Mouse (Mus musculus) heart, embryonic 11.5 days (tissue): ENCODE measurements at regions not wholly inside any gene's neighbourhood (a gene's known extent, or its start where the extent isn't known, plus 50 kb on each side); places are given as distances from the start of the nearest gene placed in this dataset.

ENCODE experiments used
- ATAC-seq: fragments of 200-750 bp; cut with Nextera tagmentation; replicated peaks from 2 replicates; pipeline ENCODE4 v1.8.0; 2017; ENCODE audit warnings: moderate library complexity; ENCODE audit not compliant: insufficient number of reproducible peaks, low FRiP score, low TSS enrichment
- H3K27ac ChIP-seq: fragments of 300-500 bp; sonication (generic); 2 replicates; pipeline ENCODE4 v1.5.1; 2014; ENCODE audit warnings: mild to moderate bottlenecking, low read depth, low read length
- H3K27me3 ChIP-seq: fragments of 300-500 bp; sonication (generic); 2 replicates; pipeline ENCODE4 v1.6.1; 2014; ENCODE audit warnings: mild to moderate bottlenecking, low read length, mixed read lengths; ENCODE audit not compliant: control insufficient read depth, insufficient read depth
- H3K36me3 ChIP-seq: fragments of 300-500 bp; sonication (generic); 2 replicates; pipeline ENCODE4 v1.6.1; 2014; ENCODE audit warnings: mild to moderate bottlenecking, low read length, moderate library complexity, mixed read lengths; ENCODE audit not compliant: control insufficient read depth, insufficient read depth
- H3K4me1 ChIP-seq: fragments of 300-500 bp; sonication (generic); 2 replicates; pipeline ENCODE4 v1.6.1; 2014; ENCODE audit warnings: low read length; ENCODE audit not compliant: control insufficient read depth, insufficient read depth
- H3K4me2 ChIP-seq: fragments of 300-500 bp; sonication (generic); 2 replicates; pipeline ENCODE4 v1.6.1; 2014; ENCODE audit warnings: mild to moderate bottlenecking, moderate library complexity
- H3K4me3 ChIP-seq: fragments of 300-500 bp; sonication (generic); 2 replicates; pipeline ENCODE4 v1.5.1; 2014; ENCODE audit warnings: low read depth, low read length
- H3K9ac ChIP-seq: fragments of 300-500 bp; sonication (generic); 2 replicates; pipeline ENCODE4 v1.6.1; 2014; ENCODE audit warnings: mild to moderate bottlenecking, low read depth, low read length, moderate library complexity
- H3K9me3 ChIP-seq: fragments of 300-500 bp; sonication (generic); replicated peaks from 2 replicates; pipeline ENCODE4 v1.6.1; 2016; ENCODE audit warnings: low read length; ENCODE audit not compliant: control insufficient read depth
- whole genome bisulfite sequencing: fragments of 180-500 bp; shearing (Covaris S2); extraction: QIAGEN DNeasy Blood & Tissue Kit; methylation state at CpG from one replicate; pipeline ENCODE4 v1.1.7; 2014; ENCODE audit not compliant: insufficient replicate concordance; 5-methylcytosine and 5-hydroxymethylcytosine counted together

- no peak for ATAC-seq
Observed at GRCm38 (mm10) chr1:193564225-193564624, 194.1 kb upstream of the Camk1g start.

DNA sequence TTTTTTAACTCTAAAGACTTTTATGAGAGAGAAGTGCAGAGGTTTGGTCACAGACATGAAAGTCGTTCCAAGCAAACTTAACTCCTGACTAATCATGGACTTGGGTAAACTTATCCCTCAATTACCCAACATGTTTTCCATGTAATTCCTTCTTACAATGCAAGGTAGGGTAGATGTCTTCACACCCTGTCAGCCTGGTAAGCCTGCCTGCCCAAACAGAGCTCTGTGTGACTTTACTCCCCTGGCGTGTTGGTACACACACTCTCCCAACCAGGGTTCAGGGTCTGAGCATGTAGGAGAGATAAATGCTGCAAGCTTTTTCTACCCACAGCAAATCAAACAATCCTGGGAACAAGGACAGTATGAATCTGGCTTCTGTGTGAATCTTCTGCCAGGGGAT, 192.1 kb upstream of the Camk1g start:
- ATAC-seq = no peak
- peaks cover 4% of the 10 kb centered on the region; the same call in 1 of the 2 replicates for H3K4me1 ChIP-seq
- no peak overlapping the region for H3K4me3 ChIP-seq
- H3K4me2 ChIP-seq = no peak overlapping the region
- no peaks in the 10 kb centered on the region for H3K9me3 ChIP-seq
- H3K9ac ChIP-seq = no peak overlapping the region
- WGBS = 80% methylated on average over 2 of the region's 2 CpGs
- H3K27ac ChIP-seq = no peak overlapping the region
- no peaks in the 10 kb centered on the region for H3K27me3 ChIP-seq
- H3K36me3 ChIP-seq = no peaks in the 10 kb centered on the region

More at GRCm38 (mm10) chr1:193564225-193564624, 194.1 kb upstream of the Camk1g start:
- Histone ChIP-seq H3K4me1 (no peaks in the 10 kb centered on the region), H3K36me3 (no peaks in the 10 kb centered on the region), H3K9me3 (no peaks in the 10 kb centered on the region), H3K27ac (no peak overlapping the region), H3K27me3 (no peaks in the 10 kb centered on the region), H3K9ac (no peak overlapping the region), H3K4me3 (no peak overlapping the region), H3K4me2 (no peak overlapping the region)
- WGBS = 74% methylated on average over 3 of the region's 3 CpGs

DNA sequence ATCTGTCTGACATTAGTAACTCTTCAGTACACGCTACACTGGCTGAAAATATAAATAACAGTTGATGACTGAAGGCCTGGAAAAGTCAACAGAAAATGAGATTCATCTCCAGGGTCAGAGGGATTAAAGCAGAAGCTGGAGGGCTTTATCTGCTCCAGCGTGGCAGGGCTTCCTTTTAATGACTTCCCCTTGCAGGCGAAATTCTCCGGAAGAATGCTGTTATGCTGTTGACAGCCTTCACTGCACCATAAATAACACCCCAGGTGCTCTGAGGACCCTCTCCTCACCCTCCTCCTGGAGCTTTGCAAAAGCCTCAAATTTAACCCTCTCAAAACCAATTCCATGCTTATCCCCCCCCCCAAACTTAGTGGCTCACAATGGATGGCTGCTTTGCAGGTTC, 188.0 kb upstream of the Camk1g start:
- 3% methylated on average over 4 of the region's 4 CpGs for WGBS
- H3K9ac ChIP-seq = no peak overlapping the region

DNA sequence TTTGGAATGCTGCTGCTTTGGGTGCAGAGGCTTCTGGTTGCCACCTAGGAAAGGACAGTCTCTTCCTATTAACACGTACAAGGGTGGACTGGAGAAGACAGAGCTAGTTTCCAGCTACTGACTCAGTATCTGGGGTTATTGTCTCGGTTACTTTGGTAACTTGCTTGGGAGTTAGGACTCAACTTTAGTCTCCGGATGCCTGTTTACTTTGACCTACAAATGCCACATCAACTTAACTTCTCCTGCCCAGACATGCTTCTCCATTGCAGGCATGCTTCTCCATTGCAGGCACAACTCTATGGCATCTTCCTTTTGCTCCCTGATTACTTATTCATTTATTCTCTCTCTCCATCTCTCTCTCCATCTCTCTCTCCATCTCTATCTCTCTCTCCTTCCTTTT, 184.6 kb upstream of the Camk1g start:
- H3K27me3 ChIP-seq = peaks cover 5% of the 10 kb centered on the region; the same call in 1 of the 2 replicates
- no peak overlapping the region for H3K4me3 ChIP-seq
- no peak overlapping the region for H3K27ac ChIP-seq
- 74% methylated on average over 3 of the region's 3 CpGs for WGBS
- H3K9ac ChIP-seq = no peak overlapping the region
- H3K4me2 ChIP-seq = no peak overlapping the region
- no peak for ATAC-seq
- peaks cover 13% of the 10 kb centered on the region; the same call in 1 of the 2 replicates for H3K4me1 ChIP-seq
- no peaks in the 10 kb centered on the region for H3K36me3 ChIP-seq
- H3K9me3 ChIP-seq = no peaks in the 10 kb centered on the region

More for the DNA sequence above, 188.0 kb upstream of the Camk1g start:
- ATAC-seq = no peak
- peaks cover 4% of the 10 kb centered on the region; the same call in 1 of the 2 replicates for H3K4me1 ChIP-seq
- H3K27me3 ChIP-seq = peaks cover 5% of the 10 kb centered on the region; the same call in 1 of the 2 replicates
- no peaks in the 10 kb centered on the region for H3K36me3 ChIP-seq
- no peaks in the 10 kb centered on the region for H3K9me3 ChIP-seq
- H3K4me3 ChIP-seq = no peak overlapping the region
- no peak overlapping the region for H3K27ac ChIP-seq
- H3K4me2 ChIP-seq = no peak overlapping the region

- Histone ChIP-seq H3K4me1 (0 out of 2 replicates have a peak, but pooled peaks cover 9% of the 10 kb centered on the region), H3K4me2 (no peak overlapping the region), H3K27me3 (peaks cover 10% of the 10 kb centered on the region; the same call in 1 of the 2 replicates), H3K9me3 (no peaks in the 10 kb centered on the region), H3K36me3 (no peaks in the 10 kb centered on the region), H3K27ac (no peak overlapping the region), H3K9ac (no peak overlapping the region), H3K4me3 (no peak overlapping the region)
- ATAC-seq = no peak
- 77% methylated on average over 2 of the region's 2 CpGs for WGBS
Observed at GRCm38 (mm10) chr1:193552348-193552747, 182.2 kb upstream of the Camk1g start.

DNA sequence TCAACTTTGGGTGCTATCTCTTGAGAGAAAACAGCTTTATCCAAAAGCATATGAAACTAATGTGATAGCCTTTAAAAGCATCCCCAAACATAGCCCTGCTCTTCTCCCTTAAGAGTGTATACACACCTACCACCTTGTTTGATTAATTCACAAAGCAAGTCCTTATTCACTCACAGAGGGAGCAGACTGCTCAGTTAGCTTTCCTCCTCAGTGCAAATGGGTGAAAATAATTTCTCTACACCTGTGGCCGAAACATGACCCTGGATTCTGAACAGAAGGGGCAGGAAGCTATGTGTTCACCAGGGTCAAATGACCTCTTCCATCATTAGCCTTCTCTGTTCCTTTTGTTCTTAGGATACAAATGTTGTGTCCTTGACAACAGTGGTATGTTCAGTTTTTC, 181.2 kb upstream of the Camk1g start:
- H3K27ac ChIP-seq = no peak overlapping the region
- H3K36me3 ChIP-seq = no peaks in the 10 kb centered on the region
- no peak overlapping the region for H3K4me3 ChIP-seq
- no peak overlapping the region for H3K9ac ChIP-seq
- no peaks in the 10 kb centered on the region for H3K9me3 ChIP-seq
- 0 out of 2 replicates have a peak, but pooled peaks cover 9% of the 10 kb centered on the region for H3K4me1 ChIP-seq
- no peak overlapping the region for H3K4me2 ChIP-seq
- peaks cover 11% of the 10 kb centered on the region; the same call in 1 of the 2 replicates for H3K27me3 ChIP-seq
- 68% methylated on average over 1 of the region's 1 CpGs for WGBS
- ATAC-seq = no peak

DNA sequence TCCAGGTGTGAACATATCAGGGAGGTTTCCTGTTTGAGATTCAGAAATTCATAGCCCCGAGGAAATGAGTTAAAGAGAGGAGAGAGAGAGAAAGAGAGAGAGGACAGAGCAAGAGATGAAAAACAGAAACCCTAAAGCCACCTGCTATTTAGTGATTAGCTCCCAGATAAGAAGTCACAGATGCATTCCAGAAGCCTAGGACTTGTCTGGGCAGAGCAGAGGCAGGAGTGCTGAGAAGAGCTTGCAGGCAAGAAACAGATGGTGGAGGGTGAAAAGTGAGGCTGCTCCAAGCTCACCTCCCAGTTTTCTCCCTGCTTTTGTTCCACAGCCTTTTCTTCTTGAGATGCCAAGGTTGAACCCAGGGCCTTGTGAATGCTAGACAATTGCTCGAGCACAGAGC, 180.7 kb upstream of the Camk1g start:
- Histone ChIP-seq H3K4me1 (0 out of 2 replicates have a peak, but pooled peaks cover 9% of the 10 kb centered on the region), H3K4me2 (no peak overlapping the region), H3K27ac (no peak overlapping the region), H3K27me3 (peaks cover 11% of the 10 kb centered on the region; the same call in 1 of the 2 replicates), H3K9ac (no peak overlapping the region), H3K36me3 (no peaks in the 10 kb centered on the region), H3K9me3 (no peaks in the 10 kb centered on the region), H3K4me3 (no peak overlapping the region)
- WGBS = 13% methylated on average over 2 of the region's 2 CpGs
- ATAC-seq = no peak

GRCm38 (mm10) chr1:193547356-193547755, 177.3 kb upstream of the Camk1g start:
- WGBS = 77% methylated on average over 2 of the region's 2 CpGs
- Histone ChIP-seq H3K36me3 (no peaks in the 10 kb centered on the region), H3K4me2 (no peak overlapping the region), H3K27ac (no peak overlapping the region), H3K27me3 (peaks cover 14% of the 10 kb centered on the region), H3K9ac (no peak overlapping the region), H3K4me3 (no peak overlapping the region), H3K9me3 (no peaks in the 10 kb centered on the region), H3K4me1 (peaks cover 9% of the 10 kb centered on the region; the same call in 1 of the 2 replicates)
- ATAC-seq = no peak

- Histone ChIP-seq H3K27ac (no peak overlapping the region), H3K27me3 (peaks cover 17% of the 10 kb centered on the region), H3K9ac (no peak overlapping the region), H3K9me3 (no peaks in the 10 kb centered on the region), H3K4me2 (no peak overlapping the region), H3K36me3 (no peaks in the 10 kb centered on the region), H3K4me1 (peaks cover 16% of the 10 kb centered on the region; the same call in 1 of the 2 replicates), H3K4me3 (no peak overlapping the region)
- no peak for ATAC-seq
- 79% methylated on average over 2 of the region's 2 CpGs for WGBS
Observed at GRCm38 (mm10) chr1:193546044-193546432, 175.9 kb upstream of the Camk1g start.
